Mouse (Mus musculus): ENCODE measurements around the gene Emilin2. TPM values are rescaled to one million over a fixed set of nuclear protein-coding genes. Genes with fewer than 3 reads are reported as not detected.
A peak's percentile ranks its signal among the peaks of the same experiment; 100 is the strongest.

Emilin2 gene
- polyA plus RNA-seq, 1 experiment = not detected

DNA sequence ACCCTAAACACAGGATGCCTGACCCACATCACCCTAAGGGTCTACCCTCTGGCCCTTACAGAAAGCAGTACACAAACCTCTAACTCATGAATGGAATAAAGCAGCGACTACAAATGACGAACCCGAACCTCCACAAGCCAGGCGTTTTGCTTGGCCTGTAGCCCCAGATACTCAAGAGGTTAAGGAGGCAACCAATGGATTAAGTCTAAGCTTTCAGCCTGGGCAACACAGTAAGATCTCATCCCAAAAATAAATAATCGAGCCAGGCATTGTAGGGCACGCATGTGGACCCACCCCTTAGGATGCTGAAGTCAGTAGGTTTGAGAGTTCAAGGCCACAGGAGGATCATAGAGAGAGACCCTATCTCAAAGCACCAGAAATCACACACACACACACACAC lies 5.7 kb downstream of the Emilin2 start:
- TF ChIP-seq CTCF (IDR thresholded peaks at IDR 0.05; ENCODE audit: insufficient read depth, low read depth, low read length) (no peak), POLR2A (IDR thresholded peaks at IDR 0.05; ENCODE audit: insufficient read depth, low read depth, low read length) (no peak)

DNA sequence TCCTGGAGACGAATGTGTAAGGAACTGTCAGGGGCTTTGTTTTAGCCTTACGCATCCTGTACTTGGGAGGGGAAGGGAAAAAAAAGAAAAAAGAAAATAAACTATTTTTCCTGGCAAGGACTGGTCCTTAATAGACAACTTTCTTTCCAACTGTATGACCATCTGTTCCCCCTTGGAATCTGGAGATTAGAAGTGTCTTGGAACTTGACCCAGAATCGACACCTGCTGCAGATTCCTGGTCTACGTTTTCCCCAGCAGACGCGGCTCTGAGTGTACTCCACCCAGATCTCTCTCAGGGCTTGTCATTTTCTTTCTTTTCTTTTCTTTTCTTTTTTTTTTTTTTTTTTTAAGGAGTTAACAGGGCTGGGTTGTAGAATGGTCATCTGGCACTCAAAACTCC lies 8.3 kb downstream of the Emilin2 start:
- WGBS = 68% methylated on average over 6 of the region's 6 CpGs
- no peaks in the 10 kb centered on the region for H3K4me1 ChIP-seq (ENCODE audit: control insufficient read depth, insufficient read depth, low read length)
- no peak overlapping the region for H3K27ac ChIP-seq (ENCODE audit: insufficient read depth, low read depth, low read length)
- no peak overlapping the region for H3K4me3 ChIP-seq (ENCODE audit: insufficient read depth, low read depth, low read length)
- TF ChIP-seq CTCF (IDR thresholded peaks at IDR 0.05; ENCODE audit: insufficient read depth, low read depth, low read length) = no peak
- no peak for TF ChIP-seq POLR2A (IDR thresholded peaks at IDR 0.05; ENCODE audit: insufficient read depth, low read depth, low read length)

More for the DNA sequence above, 5.7 kb downstream of the Emilin2 start:
- Histone ChIP-seq H3K4me3 (ENCODE audit: insufficient read depth, low read depth, low read length) (no peak overlapping the region), H3K4me1 (ENCODE audit: control insufficient read depth, insufficient read depth, low read length) (peaks cover 16% of the 10 kb centered on the region), H3K27ac (ENCODE audit: insufficient read depth, low read depth, low read length) (no peak overlapping the region)
- 90% methylated on average over 6 of the region's 6 CpGs for WGBS

DNA sequence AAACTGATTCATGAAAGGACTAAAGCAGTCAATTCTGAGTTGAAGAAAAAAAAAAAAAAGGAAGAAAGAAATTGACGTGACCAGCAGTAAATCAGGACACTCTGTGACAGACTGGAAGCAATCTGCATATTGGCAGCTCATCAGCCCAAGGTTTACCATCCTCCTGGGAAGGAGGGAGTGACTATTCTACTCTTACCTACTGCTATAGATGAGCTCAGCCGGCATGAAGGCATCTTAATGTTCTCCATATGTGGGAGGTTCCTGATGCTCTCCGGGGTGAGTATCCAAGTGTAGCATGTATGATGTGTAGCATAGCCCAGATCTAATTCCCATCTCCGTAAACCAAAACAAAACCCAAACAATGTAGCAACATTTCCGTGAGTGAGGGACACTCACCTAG lies 10.4 kb downstream of the Emilin2 start:
- 84% methylated on average over 5 of the region's 5 CpGs for WGBS
- H3K4me1 ChIP-seq (ENCODE audit: control insufficient read depth, insufficient read depth, low read length) = no peaks in the 10 kb centered on the region

DNA sequence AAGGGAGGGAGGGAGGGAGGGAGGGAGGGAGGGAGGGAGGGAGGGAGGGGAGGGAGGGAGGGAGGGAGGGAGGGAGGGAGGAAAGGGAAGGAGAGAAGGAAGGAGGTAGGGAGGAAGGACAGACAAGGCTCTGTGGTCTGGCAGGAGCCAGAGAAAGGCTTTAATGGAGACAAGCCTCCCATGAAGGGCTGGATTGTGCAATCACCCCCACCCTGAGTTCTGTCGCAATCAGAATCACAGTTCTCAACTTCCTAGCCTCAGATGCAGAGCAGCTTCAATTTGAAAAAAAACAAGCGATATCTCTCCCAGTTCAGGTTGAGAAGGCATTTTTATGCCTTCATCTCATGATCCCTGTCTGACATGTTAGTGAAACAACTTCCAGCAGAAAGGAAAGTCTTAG lies 11.4 kb downstream of the Emilin2 start:
- WGBS = 89% methylated on average over 2 of the region's 2 CpGs
- no peaks in the 10 kb centered on the region; the same call in 1 of the 2 replicates for H3K4me1 ChIP-seq (ENCODE audit: control insufficient read depth, insufficient read depth, low read length)
- no peak overlapping the region for H3K4me3 ChIP-seq (ENCODE audit: insufficient read depth, low read depth, low read length)
- no peak overlapping the region for H3K27ac ChIP-seq (ENCODE audit: insufficient read depth, low read depth, low read length)
- TF ChIP-seq POLR2A (IDR thresholded peaks at IDR 0.05; ENCODE audit: insufficient read depth, low read depth, low read length) (no peak), CTCF (IDR thresholded peaks at IDR 0.05; ENCODE audit: insufficient read depth, low read depth, low read length) (no peak)

More for the DNA sequence above, 10.4 kb downstream of the Emilin2 start:
- no peak overlapping the region for H3K27ac ChIP-seq (ENCODE audit: insufficient read depth, low read depth, low read length)
- no peak overlapping the region for H3K4me3 ChIP-seq (ENCODE audit: insufficient read depth, low read depth, low read length)
- TF ChIP-seq CTCF (IDR thresholded peaks at IDR 0.05; ENCODE audit: insufficient read depth, low read depth, low read length) (no peak), POLR2A (IDR thresholded peaks at IDR 0.05; ENCODE audit: insufficient read depth, low read depth, low read length) (no peak)

DNA sequence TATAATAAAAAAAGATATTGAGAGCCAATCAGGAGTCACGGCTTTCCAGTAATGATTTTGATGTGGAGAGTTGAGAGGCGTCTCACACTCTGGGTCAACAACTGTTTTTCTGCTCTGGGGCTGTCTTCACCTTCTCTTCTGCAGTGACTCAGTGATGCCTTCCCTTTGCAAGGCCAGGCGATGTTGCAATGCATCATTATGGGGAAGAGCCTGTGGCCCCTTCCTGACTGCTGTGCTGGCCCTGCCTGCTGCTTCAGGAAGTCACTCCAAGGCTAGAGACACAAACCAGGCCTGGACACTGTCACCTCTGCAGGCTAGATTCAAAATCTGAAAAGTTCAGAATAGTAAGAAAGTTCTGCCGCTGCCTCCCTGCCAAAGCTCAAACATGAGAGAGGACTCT lies 11.9 kb downstream of the Emilin2 start:
- Histone ChIP-seq H3K27ac (ENCODE audit: insufficient read depth, low read depth, low read length) (no peak overlapping the region), H3K4me3 (ENCODE audit: insufficient read depth, low read depth, low read length) (no peak overlapping the region), H3K4me1 (ENCODE audit: control insufficient read depth, insufficient read depth, low read length) (no peaks in the 10 kb centered on the region; the same call in 1 of the 2 replicates)
- TF ChIP-seq POLR2A (IDR thresholded peaks at IDR 0.05; ENCODE audit: insufficient read depth, low read depth, low read length) = no peak
- TF ChIP-seq CTCF (IDR thresholded peaks at IDR 0.05; ENCODE audit: insufficient read depth, low read depth, low read length) = no peak
- 98% methylated on average over 4 of the region's 4 CpGs for WGBS

DNA sequence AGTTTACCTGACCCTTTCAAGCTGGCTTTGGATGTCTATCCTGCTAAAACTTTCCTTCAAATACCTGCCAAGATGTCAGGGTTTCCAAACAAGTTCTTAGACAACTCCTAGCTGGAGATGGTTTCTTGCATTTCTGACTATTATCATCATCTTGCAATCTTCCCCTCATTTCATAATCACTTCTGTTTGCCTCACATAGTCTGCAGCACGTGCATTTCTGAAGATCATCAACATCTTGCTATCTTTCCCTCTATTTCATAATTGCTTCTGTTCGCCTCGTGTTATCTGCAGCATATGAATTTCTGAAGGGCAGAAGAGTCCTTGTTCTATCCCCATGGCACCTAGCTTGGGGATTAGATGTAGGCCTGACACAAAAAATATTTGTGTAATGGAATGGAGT lies 17.2 kb downstream of the Emilin2 start:
- TF ChIP-seq CTCF (IDR thresholded peaks at IDR 0.05; ENCODE audit: insufficient read depth, low read depth, low read length) (no peak), POLR2A (IDR thresholded peaks at IDR 0.05; ENCODE audit: insufficient read depth, low read depth, low read length) (no peak)
- Histone ChIP-seq H3K4me3 (ENCODE audit: insufficient read depth, low read depth, low read length) (no peak overlapping the region), H3K4me1 (ENCODE audit: control insufficient read depth, insufficient read depth, low read length) (peaks cover under 1% of the 10 kb centered on the region), H3K27ac (ENCODE audit: insufficient read depth, low read depth, low read length) (no peak overlapping the region)
- WGBS = 92% methylated on average over 3 of the region's 3 CpGs

DNA sequence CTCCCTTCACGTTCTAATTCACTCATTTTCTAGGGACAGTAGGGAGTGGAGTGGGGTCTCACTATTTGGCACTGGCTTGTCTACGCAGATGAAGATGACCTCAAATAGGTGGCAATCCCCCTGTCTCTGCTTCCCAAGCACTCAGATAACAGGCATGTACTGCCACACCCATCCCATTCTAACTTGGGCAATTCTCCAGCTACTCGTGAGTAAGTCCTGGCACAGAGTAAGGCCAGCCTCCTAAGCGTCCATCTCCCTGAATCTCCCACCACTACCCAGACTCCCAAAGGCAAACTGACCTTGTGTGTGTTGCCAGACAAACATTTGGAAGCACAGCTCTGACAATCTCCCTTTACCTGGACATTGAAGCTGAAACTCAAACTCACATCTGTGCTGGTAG lies 18.9 kb downstream of the Emilin2 start:
- H3K4me1 ChIP-seq (ENCODE audit: control insufficient read depth, insufficient read depth, low read length) = peaks cover 3% of the 10 kb centered on the region
- H3K27ac ChIP-seq (ENCODE audit: insufficient read depth, low read depth, low read length) = no peak overlapping the region
- no peak overlapping the region for H3K4me3 ChIP-seq (ENCODE audit: insufficient read depth, low read depth, low read length)
- TF ChIP-seq POLR2A (IDR thresholded peaks at IDR 0.05; ENCODE audit: insufficient read depth, low read depth, low read length) (no peak), CTCF (IDR thresholded peaks at IDR 0.05; ENCODE audit: insufficient read depth, low read depth, low read length) (no peak)
- WGBS = 73% methylated on average over 4 of the region's 4 CpGs

DNA sequence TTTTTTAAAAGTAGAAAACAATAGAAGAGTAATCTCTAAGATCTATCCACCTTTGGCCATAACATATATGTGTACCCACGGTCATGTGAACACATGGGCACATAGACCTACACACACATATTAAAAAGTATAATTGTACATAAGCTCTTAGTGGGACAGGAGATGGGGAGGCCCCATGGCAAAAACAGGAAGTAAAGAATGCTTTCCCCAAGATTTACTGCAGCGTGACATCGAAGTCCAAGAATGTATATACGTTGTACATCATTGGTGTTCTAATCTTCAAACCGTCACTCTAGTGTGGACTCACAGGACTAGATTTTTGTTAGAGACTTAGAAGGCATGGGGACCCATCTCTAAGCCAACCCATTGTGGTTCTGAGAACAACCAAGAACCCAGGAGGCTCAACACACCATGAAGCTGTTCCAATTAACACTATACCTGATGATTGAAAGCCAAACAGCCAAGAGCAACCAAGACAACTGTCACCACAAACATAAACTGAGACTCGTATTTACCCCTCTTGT lies 19.8 kb downstream of the Emilin2 start:
- TF ChIP-seq CTCF (IDR thresholded peaks at IDR 0.05; ENCODE audit: insufficient read depth, low read depth, low read length) (no peak), POLR2A (IDR thresholded peaks at IDR 0.05; ENCODE audit: insufficient read depth, low read depth, low read length) (no peak)
- no peak overlapping the region for H3K4me3 ChIP-seq (ENCODE audit: insufficient read depth, low read depth, low read length)
- peaks cover 3% of the 10 kb centered on the region for H3K4me1 ChIP-seq (ENCODE audit: control insufficient read depth, insufficient read depth, low read length)
- WGBS = 95% methylated on average over 6 of the region's 6 CpGs
- no peak overlapping the region for H3K27ac ChIP-seq (ENCODE audit: insufficient read depth, low read depth, low read length)

DNA sequence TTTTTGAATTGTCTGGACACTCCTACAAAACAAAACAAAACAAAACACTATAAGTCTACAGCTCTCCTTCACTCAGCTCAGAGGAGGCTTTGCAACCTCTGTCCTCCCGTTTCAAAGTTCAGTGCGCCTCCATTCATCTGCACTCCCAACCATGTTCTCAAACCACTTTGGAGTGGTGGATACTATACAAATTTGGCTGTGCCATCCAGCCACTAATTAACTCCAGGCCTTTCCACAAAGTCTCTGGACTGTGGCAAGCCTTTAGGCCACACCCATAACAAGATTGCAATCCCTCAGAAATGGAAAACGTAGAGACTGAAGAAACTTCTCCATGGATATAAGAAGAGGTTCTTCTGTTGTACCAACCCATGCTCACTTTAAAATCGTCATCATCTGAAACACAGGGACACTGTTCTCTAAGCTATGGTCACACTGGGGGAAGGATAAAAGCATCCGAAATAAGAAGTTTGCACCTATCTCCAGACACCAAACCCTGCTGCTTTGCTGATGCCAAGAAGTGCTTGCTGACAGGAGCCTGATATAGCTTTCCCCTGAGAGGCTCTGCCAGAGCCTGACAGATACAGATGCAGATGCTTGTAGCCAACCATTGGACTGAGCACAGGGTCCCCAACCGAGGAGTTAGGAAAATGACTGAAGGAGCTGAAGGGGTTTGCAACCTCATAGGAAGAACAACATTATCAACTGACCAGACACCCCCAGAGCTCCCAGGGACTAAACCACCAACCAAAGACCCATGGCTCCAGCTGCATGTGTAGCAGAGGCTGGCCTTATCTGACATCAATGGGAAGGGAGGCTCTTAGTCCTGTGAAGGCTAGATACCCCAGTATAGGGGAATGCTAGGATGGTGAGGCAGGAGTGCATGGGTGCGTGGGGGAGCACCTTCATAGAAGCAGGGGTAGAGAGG lies 21.0 kb downstream of the Emilin2 start:
- WGBS = 86% methylated on average over 7 of the region's 7 CpGs
- no peak for TF ChIP-seq POLR2A (IDR thresholded peaks at IDR 0.05; ENCODE audit: insufficient read depth, low read depth, low read length)
- TF ChIP-seq CTCF (IDR thresholded peaks at IDR 0.05; ENCODE audit: insufficient read depth, low read depth, low read length) = no peak
- H3K4me3 ChIP-seq (ENCODE audit: insufficient read depth, low read depth, low read length) = no peak overlapping the region
- H3K4me1 ChIP-seq (ENCODE audit: control insufficient read depth, insufficient read depth, low read length) = peaks cover 3% of the 10 kb centered on the region
- H3K27ac ChIP-seq (ENCODE audit: insufficient read depth, low read depth, low read length) = peak overlapping the region; percentile 60; the same call in 1 of the 2 replicates

Measured in olfactory bulb, adult 2 months (tissue).